Mouse (Mus musculus) CD8-positive naive resting alpha-beta T cell, adult 2 months (primary cell): ENCODE data around the gene Pi4ka.

ENCODE experiments used
- DNase-seq, 2 experiments: peaks; one replicate each; pipeline ENCODE4 v3.0.0; 2022; ENCODE audit warnings: low read depth in 2 of 2, low spot score in 2 of 2

Pi4ka gene

DNA sequence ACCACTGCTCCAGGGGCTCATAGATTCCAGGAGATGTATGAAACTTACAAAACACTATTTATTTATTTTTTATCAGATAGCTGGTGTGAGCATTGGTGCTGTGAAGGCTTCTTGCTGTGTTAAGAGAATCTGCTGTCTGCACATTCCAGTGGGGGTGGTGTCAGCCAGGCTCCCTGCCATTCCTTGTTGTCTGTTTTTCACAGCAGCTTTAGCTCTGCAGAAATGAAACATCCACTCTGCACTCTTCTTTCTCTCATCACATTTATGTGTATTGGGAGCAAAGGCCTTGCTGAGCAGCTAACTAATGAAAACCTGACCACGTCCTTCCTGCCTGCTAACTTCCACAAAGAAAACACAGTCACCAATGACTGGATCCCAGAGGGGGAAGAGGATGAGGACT is 70.0 kb downstream of the Pi4ka start:
- DNase-seq, result no peak

GRCm38 (mm10) chr16:17334574-17334973 is 71.5 kb downstream of the Pi4ka start:
- DNase-seq, result no peak

DNA sequence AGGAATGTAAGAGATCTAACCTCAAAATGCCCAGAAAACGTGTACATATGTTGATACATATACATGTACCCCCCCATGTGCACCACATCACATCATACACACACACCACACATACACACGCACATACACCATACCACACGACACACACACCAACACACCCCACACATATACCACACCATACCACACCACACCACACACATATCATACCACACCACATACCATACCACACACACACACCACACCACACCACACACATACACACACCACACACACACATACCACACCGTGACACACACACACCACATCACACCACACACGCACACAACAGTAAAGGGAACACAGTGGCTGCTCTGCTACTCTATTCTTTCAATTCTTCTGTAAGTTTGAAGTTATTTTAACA is 74.3 kb downstream of the Pi4ka start:
- no peak for DNase-seq

GRCm38 (mm10) chr16:17331116-17331515 is 75.0 kb downstream of the Pi4ka start, which contains the start of gene Serpind1:
Serpind1 (plus strand) TSS chr16:17331371.
- no peak for DNase-seq

DNA sequence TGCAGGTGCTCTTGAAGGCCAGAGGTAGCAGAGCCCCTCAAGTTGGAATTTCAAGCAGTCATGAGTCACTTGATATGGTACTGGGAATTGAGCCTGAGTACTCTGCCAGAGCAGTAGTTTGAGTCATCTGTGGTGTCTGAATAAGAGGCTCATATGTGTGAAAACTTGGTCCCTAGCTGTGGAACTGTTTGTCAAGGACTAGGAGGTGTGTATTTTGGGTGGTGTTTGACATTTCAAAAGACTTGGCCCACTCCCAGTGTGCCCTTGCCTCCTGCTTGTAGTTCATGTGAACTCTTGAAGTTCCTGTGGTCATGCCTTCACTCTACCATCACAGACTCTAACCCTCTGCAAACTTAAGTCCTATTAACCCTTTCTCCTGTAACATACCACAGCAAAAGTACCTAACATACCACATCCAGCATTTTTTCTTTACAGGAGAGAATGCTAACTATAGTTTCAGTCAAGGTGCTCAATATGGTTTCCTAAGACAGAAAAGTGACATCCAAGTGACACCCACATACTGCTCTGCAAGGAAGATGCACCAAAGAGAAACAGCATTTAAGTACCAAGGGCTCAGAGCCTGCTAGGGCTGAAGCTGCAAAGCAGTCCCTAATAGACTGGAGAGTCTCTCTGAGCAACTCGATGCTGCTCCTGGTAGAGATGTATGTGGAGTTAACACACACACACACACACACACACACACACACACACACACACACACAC is 76.1 kb downstream of the Pi4ka start:
- no peak for DNase-seq

DNA sequence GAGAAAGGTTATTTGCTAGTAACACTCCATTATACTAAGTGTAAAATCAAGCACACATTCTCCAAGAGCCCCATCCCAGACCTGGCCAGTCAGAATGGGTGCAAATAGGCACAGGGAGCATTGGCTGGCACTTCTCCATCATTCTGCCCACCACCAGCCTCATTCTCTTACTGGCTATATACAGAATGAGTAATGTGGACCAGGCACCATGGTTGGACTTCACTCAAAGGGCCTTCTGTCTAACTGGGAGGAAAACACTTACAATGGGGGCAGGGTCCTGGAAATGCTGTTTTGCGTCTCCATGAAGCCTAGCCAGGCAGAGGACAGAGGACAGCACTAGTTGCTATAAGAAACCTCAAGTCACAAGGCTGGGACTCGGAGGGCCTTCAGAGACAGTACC is 80.0 kb downstream of the Pi4ka start:
- no peak for DNase-seq

- DNase-seq, result no peak
These were observed 81.4 kb downstream of the Pi4ka start for GRCm38 (mm10) chr16:17324745-17325144.

DNA sequence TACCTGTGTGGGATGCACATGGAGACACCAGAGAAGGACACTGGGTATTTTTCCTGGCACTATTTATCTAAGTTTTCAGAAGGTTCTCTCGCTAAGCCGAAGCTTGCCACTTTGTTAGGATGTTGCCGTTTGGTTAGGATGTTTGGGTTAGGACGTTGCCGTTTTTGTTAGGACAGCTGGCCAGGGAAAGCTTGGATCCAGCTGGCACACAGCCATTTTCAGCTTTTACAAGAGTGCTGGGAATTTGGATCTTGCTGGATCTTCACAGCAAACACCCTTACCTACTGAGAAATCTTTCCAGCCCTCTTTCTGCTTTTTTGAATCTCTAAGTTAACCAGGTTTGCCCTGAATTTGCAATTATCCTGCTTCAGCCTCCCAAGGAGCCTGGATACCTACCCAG is 84.6 kb downstream of the Pi4ka start:
- DNase-seq, result no peak

DNA sequence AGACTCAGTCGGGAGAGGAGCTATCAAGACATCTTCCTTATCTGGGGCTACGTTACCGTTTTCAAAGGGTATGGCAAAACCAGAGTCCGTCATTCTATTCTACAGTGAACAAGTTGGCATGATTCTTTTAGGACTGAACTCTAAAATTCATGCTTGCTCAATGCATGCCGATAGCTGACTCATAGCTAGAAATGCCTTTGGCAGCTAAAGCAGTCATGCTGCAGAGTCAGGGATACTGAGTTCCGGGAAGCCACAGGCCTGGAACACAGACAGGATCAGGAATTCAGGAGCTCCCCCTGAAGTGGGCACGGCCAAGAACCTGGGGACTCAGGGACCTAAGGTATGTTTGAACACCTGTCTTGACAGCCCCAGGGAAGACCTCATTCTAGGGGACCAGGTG is 89.6 kb downstream of the Pi4ka start:
- DNase-seq, result no peak

- no peak for DNase-seq
These were observed 93.6 kb downstream of the Pi4ka start for GRCm38 (mm10) chr16:17312531-17312930.

- no peak for DNase-seq
These were observed 97.1 kb downstream of the Pi4ka start for GRCm38 (mm10) chr16:17309036-17309435.

GRCm38 (mm10) chr16:17307461-17307860 is 98.7 kb downstream of the Pi4ka start:
- DNase-seq, result no peak

- DNase-seq, result no peak
These were observed 102.4 kb downstream of the Pi4ka start for GRCm38 (mm10) chr16:17303521-17304245.

DNA sequence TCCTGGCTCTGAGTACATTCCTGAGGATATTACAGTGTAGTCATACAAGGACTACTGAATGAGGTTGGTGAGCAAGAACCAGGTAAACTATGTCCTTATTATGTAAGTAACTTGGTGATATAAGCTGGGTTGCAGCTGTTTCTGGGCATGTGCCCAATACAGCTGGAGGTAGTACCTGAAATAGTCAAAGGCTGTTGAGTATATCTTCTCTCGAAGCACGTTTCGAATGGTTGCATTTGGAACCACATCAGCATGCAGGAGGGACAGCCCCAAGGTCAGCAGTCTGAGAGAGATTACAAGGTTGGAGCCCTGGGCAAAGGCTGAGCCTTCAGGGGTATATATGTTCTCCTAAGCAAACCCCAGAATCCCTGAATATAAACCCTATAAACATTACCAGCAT is 105.3 kb downstream of the Pi4ka start:
- DNase-seq, result no peak

GRCm38 (mm10) chr16:17292751-17293150 is 113.4 kb downstream of the Pi4ka start:
- DNase-seq, result peak; percentile 81 to 84

DNA sequence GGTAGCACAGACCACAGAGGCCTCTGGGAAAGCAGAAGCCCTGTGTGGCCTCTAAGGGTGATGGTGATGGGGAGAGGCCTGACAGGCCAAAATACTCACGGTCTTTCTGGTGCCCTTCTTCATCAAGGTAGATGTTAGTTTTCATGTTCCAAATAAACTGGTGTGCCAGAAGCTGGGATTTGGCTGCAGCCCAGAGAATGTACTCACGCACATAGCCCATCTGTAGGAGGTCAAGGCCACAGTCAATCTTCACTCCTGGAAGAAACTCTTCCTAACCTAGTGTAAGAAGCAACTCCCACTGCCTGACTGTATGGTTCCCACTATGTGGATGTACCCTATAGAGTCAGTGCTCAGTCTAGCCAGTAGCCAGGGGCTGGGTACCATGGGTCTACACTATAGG is 115.1 kb downstream of the Pi4ka start:
- no peak for DNase-seq

DNA sequence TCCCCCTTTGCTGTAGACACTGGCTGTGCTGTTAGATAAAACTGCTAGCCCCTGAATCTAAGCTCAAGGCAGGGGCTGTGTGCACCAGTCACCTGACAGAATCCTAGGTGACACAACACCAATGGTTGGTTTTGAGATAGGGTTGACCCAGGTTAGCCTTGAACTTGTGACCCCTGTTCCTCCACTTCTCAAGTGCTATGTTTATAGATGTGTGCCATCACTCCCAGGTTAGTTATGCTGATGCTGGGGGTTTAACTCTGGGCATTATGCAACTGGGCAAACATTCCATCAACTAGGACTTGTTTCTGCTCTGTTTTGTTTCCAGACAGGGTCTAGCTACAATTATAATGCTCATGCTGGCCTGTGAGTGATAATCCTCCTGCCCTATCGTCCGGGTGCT is 119.0 kb downstream of the Pi4ka start:
- DNase-seq, result no peak

DNA sequence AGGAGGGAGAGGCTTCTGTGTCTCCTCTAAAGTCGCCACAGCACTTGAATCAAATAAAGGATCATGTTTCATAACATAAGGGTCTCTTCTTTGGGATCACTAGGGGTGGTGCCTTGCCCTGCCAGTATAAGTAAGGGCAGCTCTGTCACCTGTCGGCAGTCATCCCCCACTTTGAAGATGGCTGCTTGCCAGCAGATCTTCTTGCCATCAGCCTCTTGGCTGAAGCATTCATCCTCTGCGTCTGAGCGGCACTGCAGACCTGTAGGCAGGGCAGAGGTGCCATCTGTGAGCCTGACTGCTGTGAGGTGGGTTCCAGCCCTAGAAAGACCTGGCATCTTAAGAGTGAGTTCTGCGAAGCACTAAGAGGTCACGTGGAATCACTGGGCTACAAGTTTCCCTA is 123.0 kb downstream of the Pi4ka start:
- no peak for DNase-seq

- DNase-seq, result no peak
These were observed 125.6 kb downstream of the Pi4ka start for GRCm38 (mm10) chr16:17280471-17280870.

DNA sequence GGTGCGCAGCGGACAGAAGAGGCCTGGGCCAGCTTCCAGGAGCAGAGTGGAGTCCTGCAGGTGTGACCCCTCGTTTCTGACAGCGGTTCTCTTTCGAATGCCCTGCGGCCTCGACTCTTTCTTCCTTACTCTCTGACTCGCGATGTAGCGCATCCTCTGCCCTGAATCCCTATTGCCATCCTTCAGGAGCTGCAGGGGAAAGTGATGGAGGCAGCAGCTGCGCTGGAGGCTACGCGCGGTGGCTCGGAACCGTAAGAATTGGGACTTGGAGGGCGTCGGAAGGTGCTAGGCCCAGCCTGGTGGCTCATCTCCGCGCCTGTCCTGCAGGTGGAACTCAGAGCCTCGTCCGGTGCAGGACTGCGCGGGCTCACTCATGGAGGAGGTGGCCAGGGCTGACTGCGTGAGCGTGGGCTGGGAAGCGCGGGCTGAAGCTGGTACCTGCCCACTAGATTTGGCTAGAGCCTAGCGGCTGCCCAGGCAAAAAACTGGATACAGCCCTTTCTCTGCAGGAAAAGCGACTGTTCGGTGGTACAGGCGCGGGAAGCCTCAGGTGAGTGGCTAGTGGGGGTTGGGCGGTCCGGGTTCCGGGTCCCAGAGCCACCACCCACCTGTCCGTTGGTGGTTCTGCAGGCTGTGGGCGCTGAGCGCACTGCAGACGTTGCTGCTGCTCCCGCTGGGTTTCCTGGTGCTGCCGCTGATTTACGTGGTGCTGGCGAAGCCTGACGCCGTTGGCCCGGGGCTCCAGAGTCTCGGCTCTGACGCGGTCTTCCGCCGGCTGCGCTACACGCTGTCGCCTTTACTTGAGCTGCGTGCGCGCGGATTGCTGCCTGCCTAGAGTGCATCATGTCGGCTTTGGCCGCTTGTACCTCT is 128.5 kb downstream of the Pi4ka start:
- peak; percentile 49 to 55 for DNase-seq
